Mouse (Mus musculus) natural killer cell, adult 2 months (primary cell): ENCODE results near the gene Tnp1.

Source experiments
- DNase-seq, 2 experiments: peaks; one replicate each; pipeline ENCODE4 v3.0.0; 2022; ENCODE audit warnings: low spot score in 2 of 2

The Tnp1 gene

GRCm38 (mm10) chr1:73006847-73007246 is 8.9 kb downstream of the Tnp1 start:
- DNase-seq, result no peak

GRCm38 (mm10) chr1:73004890-73005289 is 10.8 kb downstream of the Tnp1 start:
- DNase-seq, result no peak

- DNase-seq, result no peak
Measured at GRCm38 (mm10) chr1:73002637-73003036, 13.1 kb downstream of the Tnp1 start.

DNA sequence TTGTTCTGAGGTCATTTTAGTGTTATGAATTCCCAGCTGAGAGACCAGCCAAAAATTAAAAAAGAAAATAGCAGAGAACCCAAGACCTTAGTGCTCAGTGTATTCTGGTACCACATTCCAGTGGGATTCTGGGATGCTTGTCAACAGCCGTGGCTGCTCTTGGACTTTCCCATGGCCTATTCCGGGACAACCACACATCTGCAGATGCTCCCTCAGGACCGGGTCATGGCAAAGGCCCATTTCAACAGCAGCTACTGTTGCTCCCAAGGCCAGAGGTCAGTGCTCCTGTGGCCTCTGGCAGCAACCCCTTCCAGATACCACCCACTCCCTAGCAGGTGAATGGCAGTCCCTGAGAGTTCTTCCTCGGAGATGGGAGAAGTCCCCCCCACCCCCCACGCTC is 13.7 kb downstream of the Tnp1 start:
- no peak for DNase-seq

- DNase-seq, result no peak
Measured at GRCm38 (mm10) chr1:72994751-72995528, 20.8 kb downstream of the Tnp1 start.

GRCm38 (mm10) chr1:72992944-72993464 is 22.7 kb downstream of the Tnp1 start:
- no peak for DNase-seq

- no peak for DNase-seq
Measured at GRCm38 (mm10) chr1:72992209-72992608, 23.5 kb downstream of the Tnp1 start.

- no peak for DNase-seq
Measured at GRCm38 (mm10) chr1:72988904-72989303, 26.8 kb downstream of the Tnp1 start.

GRCm38 (mm10) chr1:72986715-72987114 is 29.0 kb downstream of the Tnp1 start:
- DNase-seq, result no peak

DNA sequence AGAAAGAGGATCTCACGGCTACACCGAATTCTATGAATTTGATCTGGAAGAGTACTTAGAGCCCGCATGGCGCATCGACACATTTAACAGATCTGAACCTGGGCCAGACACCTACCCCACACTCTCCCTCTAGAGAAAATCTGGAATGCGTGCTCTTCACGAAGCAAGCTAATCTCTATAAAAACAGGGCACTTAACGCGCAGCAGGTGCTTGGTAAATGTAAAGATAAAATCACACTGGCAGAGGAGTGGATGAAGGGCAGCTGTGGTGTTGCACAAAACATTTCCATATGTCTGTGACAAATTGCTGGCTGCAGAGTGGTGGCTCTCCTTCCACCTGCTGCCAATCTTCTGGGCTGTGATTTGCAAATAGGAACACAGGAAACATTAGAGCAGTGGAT is 36.8 kb downstream of the Tnp1 start:
- DNase-seq, result no peak

DNA sequence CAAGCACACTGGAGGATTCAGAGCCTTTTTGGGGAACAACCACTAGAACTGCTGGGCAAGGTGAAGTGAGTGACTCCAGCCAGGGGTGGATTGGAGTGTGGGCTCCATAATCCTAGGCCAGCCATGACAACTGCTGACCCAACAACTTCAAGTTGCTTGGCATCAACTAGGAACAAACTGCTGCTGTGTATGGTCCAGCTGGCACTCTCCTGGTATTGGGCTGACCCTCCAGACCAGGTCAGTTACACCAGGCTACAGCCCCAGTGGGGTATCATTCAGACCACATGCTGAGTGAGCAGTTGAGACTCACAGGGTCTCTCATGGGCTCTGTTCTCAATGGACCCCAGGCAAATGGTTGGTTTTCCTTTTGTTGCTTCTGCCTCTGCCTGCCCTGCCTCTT is 41.5 kb downstream of the Tnp1 start:
- DNase-seq, result no peak

DNA sequence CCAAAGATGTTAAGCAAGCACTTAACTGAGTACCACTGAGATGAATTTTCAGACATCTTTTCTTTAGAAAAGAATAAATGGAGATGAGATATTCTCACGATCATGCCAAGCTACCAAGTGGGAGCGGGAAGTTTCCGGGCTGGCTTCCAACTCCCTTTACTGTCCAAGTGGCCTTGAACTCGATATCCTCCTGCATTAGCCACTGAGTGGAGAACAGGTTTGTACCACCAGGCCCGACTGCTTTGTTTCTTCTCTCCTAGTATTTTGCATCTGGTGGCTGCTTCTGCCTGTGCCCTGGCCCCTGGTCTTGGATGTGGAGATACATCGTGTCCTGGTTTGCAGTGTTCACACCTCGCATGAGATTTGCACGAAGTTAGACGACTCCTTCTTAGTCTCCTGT is 45.2 kb downstream of the Tnp1 start:
- no peak for DNase-seq

- DNase-seq, result no peak
Measured at GRCm38 (mm10) chr1:72969113-72969812, 46.4 kb downstream of the Tnp1 start.

DNA sequence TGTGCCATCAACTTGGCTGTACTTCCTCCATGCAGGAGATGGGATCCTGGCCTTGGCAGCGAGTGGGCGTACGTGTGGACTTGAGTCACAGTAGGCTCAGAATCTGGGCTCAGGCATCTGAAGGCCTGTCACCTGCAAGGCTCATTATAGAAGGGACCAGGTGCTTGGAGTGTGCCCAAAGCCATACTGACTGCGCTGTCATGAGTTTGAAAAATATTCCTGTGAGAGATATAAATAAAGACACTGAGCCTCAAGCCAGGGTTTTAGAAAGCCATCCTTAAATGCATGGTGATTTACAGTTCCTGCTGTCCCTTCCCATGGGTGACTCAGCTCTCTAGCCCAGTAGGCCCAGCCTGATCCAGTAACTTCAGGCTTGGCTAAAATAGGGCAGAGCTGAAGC is 49.3 kb downstream of the Tnp1 start:
- no peak for DNase-seq
